Mouse (Mus musculus) hindbrain, embryonic 11.5 days (tissue): ENCODE results near the gene Lrrc73. TPM values are rescaled to one million over a fixed set of nuclear protein-coding genes. Genes with fewer than 3 reads are reported as not detected.

Experiments used
- ATAC-seq: fragments of 200-750 bp; cut with Nextera tagmentation; 2 replicates; pipeline ENCODE4 v1.8.0; 2017; ENCODE audit warnings: mild to moderate bottlenecking, moderate TSS enrichment, moderate library complexity; ENCODE audit not compliant: low FRiP score
- DNase-seq: peaks from one replicate; pipeline ENCODE4 v3.0.0-alpha.2; 2015; ENCODE audit warnings: low spot score
- H3K27ac ChIP-seq: fragments of 300-500 bp; sonication (generic); 2 replicates; pipeline ENCODE4 v1.5.1; 2014; ENCODE audit warnings: mild to moderate bottlenecking, low read depth, low read length
- H3K27me3 ChIP-seq: fragments of 300-500 bp; sonication (generic); 2 replicates; pipeline ENCODE4 v1.6.1; 2014; ENCODE audit warnings: mild to moderate bottlenecking, low read length, moderate library complexity, mixed read lengths; ENCODE audit not compliant: control insufficient read depth, insufficient read depth
- H3K36me3 ChIP-seq: fragments of 300-500 bp; sonication (generic); 2 replicates; pipeline ENCODE4 v1.6.1; 2014; ENCODE audit warnings: mild to moderate bottlenecking, low read length, moderate library complexity, mixed read lengths; ENCODE audit not compliant: control insufficient read depth, insufficient read depth
- H3K4me1 ChIP-seq: fragments of 300-500 bp; sonication (generic); replicated peaks from 2 replicates; pipeline ENCODE4 v1.6.1; 2014; ENCODE audit warnings: low read length, mixed read lengths; ENCODE audit not compliant: control insufficient read depth, insufficient read depth
- H3K4me2 ChIP-seq: fragments of 300-500 bp; sonication (generic); replicated peaks from 2 replicates; pipeline ENCODE4 v1.6.1; 2014; ENCODE audit warnings: mild to moderate bottlenecking, low read depth, low read length
- H3K4me3 ChIP-seq: fragments of 300-500 bp; sonication (generic); 2 replicates; pipeline ENCODE4 v1.5.1; 2014; ENCODE audit warnings: low read depth, low read length
- H3K9ac ChIP-seq: fragments of 300-500 bp; sonication (generic); 2 replicates; pipeline ENCODE4 v1.6.1; 2014; ENCODE audit warnings: low read depth, low read length
- H3K9me3 ChIP-seq: fragments of 300-500 bp; sonication (generic); 2 replicates; pipeline ENCODE4 v1.6.1; 2016; ENCODE audit warnings: low read length; ENCODE audit not compliant: control insufficient read depth
- WGBS: fragments of 180-500 bp; shearing (Covaris S2); extraction: QIAGEN DNeasy Blood & Tissue Kit; methylation state at CpG from one replicate; pipeline ENCODE4 v1.1.7; 2014; 5-methylcytosine and 5-hydroxymethylcytosine counted together
- polyA plus RNA-seq: library from polyadenylated mRNA; unstranded; fragments of >200 nt; fragmentation: Nextera tagmentation; extraction: Ambion mirVana; gene quantifications from 2 replicates; pipeline ENCODE4 v1.2.1, GENCODE M21; 2014

Gene Lrrc73
- 3.1 and 3.4 TPM in 2 replicates for polyA plus RNA-seq

- ATAC-seq (peak; percentile 90), DNase-seq (peak; percentile 95)
- Histone ChIP-seq H3K4me3 (peak within 1 kb of the TSS; percentile 66), H3K4me1 (peaks cover 12% of the 10 kb centered on the region), H3K27me3 (peaks cover 9% of the 10 kb centered on the region; the same call in 1 of the 2 replicates), H3K9ac (peak within 1 kb of the TSS; percentile 67), H3K9me3 (no peaks in the 10 kb centered on the region), H3K27ac (0 out of 2 replicates have a peak within 1 kb of the TSS, but pooled peaks have one; percentile 36), H3K4me2 (peak within 1 kb of the TSS; percentile 99), H3K36me3 (peaks cover 7% of the 10 kb centered on the region; the same call in 1 of the 2 replicates)
- 4% methylated on average over 32 of the region's 48 CpGs for WGBS
Observed at GRCm38 (mm10) chr17:46253452-46254084, at the start of gene Lrrc73. Gene Lrrc73 (plus strand): TSS chr17:46253531.

DNA sequence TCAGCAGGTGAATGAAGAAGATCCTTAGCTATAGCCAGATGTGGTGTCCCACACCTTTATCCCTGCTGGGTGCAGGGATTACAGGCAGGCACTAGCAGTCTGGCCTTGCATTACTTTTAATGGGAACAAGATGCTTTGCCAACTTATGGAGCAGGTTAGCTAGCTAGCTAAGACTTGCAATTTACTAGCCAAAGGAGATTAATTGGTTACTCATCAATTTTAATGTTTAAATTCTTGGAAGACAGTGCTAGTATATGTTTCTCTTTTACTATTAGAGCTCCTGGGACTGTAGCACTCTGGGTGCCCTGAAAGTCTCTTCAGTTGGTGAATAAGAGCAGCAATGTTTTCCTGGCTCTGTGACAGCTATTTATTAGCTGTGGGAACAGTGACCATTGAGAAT, 46.7 kb upstream of the Lrrc73 start:
- DNase-seq (no peak), ATAC-seq (no peak)
- Histone ChIP-seq H3K4me3 (no peak overlapping the region), H3K4me1 (no peaks in the 10 kb centered on the region), H3K27me3 (no peaks in the 10 kb centered on the region), H3K9me3 (no peaks in the 10 kb centered on the region), H3K27ac (no peak overlapping the region), H3K4me2 (no peak overlapping the region), H3K36me3 (peaks cover 10% of the 10 kb centered on the region; the same call in 1 of the 2 replicates), H3K9ac (no peak overlapping the region)

GRCm38 (mm10) chr17:46210550-46210949, 42.8 kb upstream of the Lrrc73 start:
- no peak overlapping the region for H3K27ac ChIP-seq
- DNase-seq (no peak), ATAC-seq (no peak)
- no peak overlapping the region for H3K4me3 ChIP-seq
- H3K36me3 ChIP-seq, result peaks cover 13% of the 10 kb centered on the region; the same call in 1 of the 2 replicates
- no peaks in the 10 kb centered on the region for H3K9me3 ChIP-seq
- H3K27me3 ChIP-seq, result no peaks in the 10 kb centered on the region
- no peak overlapping the region for H3K9ac ChIP-seq
- H3K4me1 ChIP-seq, result no peaks in the 10 kb centered on the region
- no peak overlapping the region for H3K4me2 ChIP-seq
- WGBS, result 93% methylated on average over 3 of the region's 3 CpGs

- peaks cover 13% of the 10 kb centered on the region for H3K36me3 ChIP-seq
- no peaks in the 10 kb centered on the region for H3K27me3 ChIP-seq
- ATAC-seq (no peak), DNase-seq (no peak)
- no peak overlapping the region for H3K4me2 ChIP-seq
- H3K9me3 ChIP-seq, result no peaks in the 10 kb centered on the region
- H3K27ac ChIP-seq, result no peak overlapping the region
- no peaks in the 10 kb centered on the region for H3K4me1 ChIP-seq
- H3K9ac ChIP-seq, result no peak overlapping the region
- 95% methylated on average over 3 of the region's 3 CpGs for WGBS
- no peak overlapping the region for H3K4me3 ChIP-seq
Observed at GRCm38 (mm10) chr17:46221601-46222000, 31.7 kb upstream of the Lrrc73 start.

GRCm38 (mm10) chr17:46227576-46227975, 25.8 kb upstream of the Lrrc73 start:
- Histone ChIP-seq H3K4me2 (no peak overlapping the region), H3K9me3 (no peaks in the 10 kb centered on the region), H3K4me1 (no peaks in the 10 kb centered on the region), H3K27ac (no peak overlapping the region), H3K4me3 (no peak overlapping the region), H3K27me3 (no peaks in the 10 kb centered on the region), H3K9ac (no peak overlapping the region), H3K36me3 (peaks cover 13% of the 10 kb centered on the region; the same call in 1 of the 2 replicates)
- WGBS, result 85% methylated on average over 7 of the region's 7 CpGs
- DNase-seq (no peak), ATAC-seq (no peak)

DNA sequence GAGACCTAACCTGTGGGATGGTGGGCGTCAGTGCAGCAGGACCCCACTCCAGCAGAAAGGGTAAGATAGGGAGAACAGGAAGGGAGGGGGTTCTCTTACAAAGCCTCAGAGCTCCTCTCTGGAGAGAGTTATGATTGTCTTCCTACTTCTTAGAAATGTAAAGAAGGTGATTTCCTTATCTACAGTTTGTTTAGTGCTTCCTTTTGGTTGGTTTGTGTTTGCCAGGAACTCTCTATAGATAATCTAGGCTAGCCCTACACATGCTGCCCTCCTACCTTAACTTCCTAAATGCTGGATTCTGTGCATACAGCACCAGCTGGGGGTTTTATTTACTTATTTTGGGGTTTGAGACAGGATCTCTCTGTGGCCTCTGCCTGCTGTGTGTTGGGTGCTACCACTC, 17.3 kb upstream of the Lrrc73 start:
- no peaks in the 10 kb centered on the region for H3K4me1 ChIP-seq
- H3K27me3 ChIP-seq, result no peaks in the 10 kb centered on the region
- H3K9me3 ChIP-seq, result no peaks in the 10 kb centered on the region
- no peak overlapping the region for H3K9ac ChIP-seq
- H3K36me3 ChIP-seq, result 0 out of 2 replicates have a peak, but pooled peaks cover 17% of the 10 kb centered on the region
- DNase-seq (no peak), ATAC-seq (no peak)
- H3K27ac ChIP-seq, result no peak overlapping the region
- WGBS, result 85% methylated on average over 1 of the region's 1 CpGs
- H3K4me3 ChIP-seq, result no peak overlapping the region
- H3K4me2 ChIP-seq, result no peak overlapping the region

GRCm38 (mm10) chr17:46237079-46237478, 16.3 kb upstream of the Lrrc73 start:
- 95% methylated on average over 6 of the region's 6 CpGs for WGBS
- H3K27ac ChIP-seq, result no peak overlapping the region

GRCm38 (mm10) chr17:46237480-46237879, 15.9 kb upstream of the Lrrc73 start:
- DNase-seq, result no peak
- H3K4me1 ChIP-seq, result no peaks in the 10 kb centered on the region
- no peaks in the 10 kb centered on the region for H3K9me3 ChIP-seq
- no peak overlapping the region for H3K4me3 ChIP-seq
- no peak overlapping the region for H3K4me2 ChIP-seq
- peaks cover 25% of the 10 kb centered on the region; the same call in 1 of the 2 replicates for H3K36me3 ChIP-seq
- no peak overlapping the region for H3K27ac ChIP-seq
- ATAC-seq, result no peak
- no peaks in the 10 kb centered on the region for H3K27me3 ChIP-seq
- H3K9ac ChIP-seq, result no peak overlapping the region
- WGBS, result 88% methylated on average over 5 of the region's 5 CpGs

More at GRCm38 (mm10) chr17:46237079-46237478, 16.3 kb upstream of the Lrrc73 start:
- Histone ChIP-seq H3K4me3 (no peak overlapping the region), H3K36me3 (peaks cover 23% of the 10 kb centered on the region; the same call in 1 of the 2 replicates), H3K9me3 (no peaks in the 10 kb centered on the region), H3K4me2 (no peak overlapping the region), H3K27me3 (no peaks in the 10 kb centered on the region), H3K9ac (no peak overlapping the region), H3K4me1 (no peaks in the 10 kb centered on the region)
- ATAC-seq (no peak), DNase-seq (no peak)

GRCm38 (mm10) chr17:46239516-46240114, 13.7 kb upstream of the Lrrc73 start:
- Histone ChIP-seq H3K9me3 (no peaks in the 10 kb centered on the region), H3K36me3 (peaks cover 31% of the 10 kb centered on the region; the same call in 1 of the 2 replicates)
- WGBS, result 95% methylated on average over 15 of the region's 15 CpGs

More at GRCm38 (mm10) chr17:46239516-46240114, 13.7 kb upstream of the Lrrc73 start:
- Histone ChIP-seq H3K4me1 (no peaks in the 10 kb centered on the region), H3K27ac (no peak overlapping the region), H3K9ac (no peak overlapping the region), H3K27me3 (no peaks in the 10 kb centered on the region), H3K4me3 (no peak overlapping the region), H3K4me2 (no peak overlapping the region)
- DNase-seq, result no peak
- no peak for ATAC-seq
